27 mouse cellular contexts compared by ENCODE assay signal in the genomic region with DNA sequence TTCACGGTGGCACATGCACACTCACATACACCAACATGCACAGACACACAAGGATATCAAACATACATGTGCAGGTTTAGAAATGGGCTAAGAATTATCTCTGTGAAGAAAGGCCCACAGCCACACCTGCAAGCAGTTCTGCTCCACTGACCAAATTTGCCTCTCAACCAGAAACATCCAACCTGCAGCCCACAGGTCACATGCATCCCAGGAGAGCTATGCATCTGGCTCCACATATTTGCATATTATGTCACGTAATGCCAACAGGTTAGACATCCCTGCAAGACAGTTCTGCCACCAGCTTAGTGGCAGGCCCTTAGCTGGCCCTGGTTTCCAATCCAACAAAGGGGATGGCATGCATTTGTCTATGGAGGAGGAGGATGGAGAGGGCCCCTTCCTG. TPM values are rescaled to one million over a fixed set of nuclear protein-coding genes. Genes with fewer than 3 reads are reported as not detected.
DNase-seq lines count a peak whose midpoint lies in the region; ATAC-seq and TF ChIP-seq lines count a peak whose summit lies in the region.
"Had no signal": no experiment of that assay in that cellular context is flagged by ENCODE, and none has a peak within 500 bp of the region (broad histone marks: within the 10 kb centered on the region; RNA-seq: fewer than 3 reads in every experiment).

No protein-coding gene starts in this region.

- H3K36me3 ChIP-seq in spleen, adult 2 months (ENCODE audit: control insufficient read depth, insufficient read depth, low read length), result no peaks in the 10 kb centered on the region
- no peaks in the 10 kb centered on the region for H3K36me3 ChIP-seq in midbrain, embryonic 15.5 days (replicated peaks)
- H3K36me3 ChIP-seq: embryonic facial prominence, embryonic 13.5 days; forebrain, embryonic 15.5 days; heart, embryonic 12.5 days; heart, embryonic 15.5 days; hindbrain, embryonic 10.5 days; hindbrain, embryonic 13.5 days had no signal

- no peak for TF ChIP-seq POLR2A in spleen, adult 2 months (IDR thresholded peaks at IDR 0.05; ENCODE audit: low read depth, low read length)

- peak; percentile 48 to 57 for DNase-seq in spleen, adult 2 months (ENCODE audit: low read depth in 1 of 2, low spot score in 2 of 2)
- no peak for DNase-seq in spleen, adult 12 weeks (ENCODE audit: low spot score)
- DNase-seq in B cell, adult 2 months, result peak; percentile 63 to 70
- no peak for DNase-seq in ovary, adult 18-20 months (ENCODE audit: low spot score)
- DNase-seq: adrenal gland, adult 2 months; adrenal gland, postnatal 14 days; cerebellum, adult 11 months; cerebellum, adult 2 months; cerebellum, adult 9-11 months; cerebellum, postnatal 25 days; embryo, embryonic 11 days; gastrocnemius, postnatal 25 days; heart, adult 18-20 months; heart, postnatal 10 days; heart, postnatal 36 days had no signal

- H3K27ac ChIP-seq in spleen, adult 2 months (ENCODE audit: insufficient read depth, low read length), result peak overlapping the region; percentile 57
- no peak overlapping the region for H3K27ac ChIP-seq in midbrain, embryonic 15.5 days
- H3K27ac ChIP-seq: embryonic facial prominence, embryonic 10.5 days; embryonic facial prominence, embryonic 13.5 days; forebrain, embryonic 12.5 days; forebrain, embryonic 15.5 days; heart, embryonic 15.5 days; hindbrain, embryonic 10.5 days; hindbrain, embryonic 13.5 days had no signal

- no peak overlapping the region for H3K4me2 ChIP-seq in midbrain, embryonic 15.5 days
- H3K4me2 ChIP-seq: embryonic facial prominence, embryonic 13.5 days; forebrain, embryonic 12.5 days; forebrain, embryonic 15.5 days; heart, embryonic 12.5 days; heart, embryonic 15.5 days; hindbrain, embryonic 13.5 days had no signal

- H3K27me3 ChIP-seq in spleen, adult 2 months (ENCODE audit: control insufficient read depth, insufficient read depth, low read length), result no peaks in the 10 kb centered on the region
- H3K27me3 ChIP-seq in midbrain, embryonic 15.5 days (replicated peaks), result no peaks in the 10 kb centered on the region
- H3K27me3 ChIP-seq: embryonic facial prominence, embryonic 13.5 days; forebrain, embryonic 12.5 days; forebrain, embryonic 15.5 days; heart, embryonic 12.5 days; heart, embryonic 15.5 days; hindbrain, embryonic 13.5 days had no signal

- no peak overlapping the region for H3K9ac ChIP-seq in midbrain, embryonic 15.5 days
- H3K9ac ChIP-seq: embryonic facial prominence, embryonic 13.5 days; forebrain, embryonic 12.5 days; forebrain, embryonic 15.5 days; heart, embryonic 12.5 days; heart, embryonic 15.5 days; hindbrain, embryonic 13.5 days had no signal

- peak; percentile 78 for ATAC-seq in neutrophil, adult 5-6 weeks (ENCODE audit: extremely low read depth, insufficient number of reproducible peaks, low FRiP score, poor library complexity, severe bottlenecking)
- no peak for ATAC-seq in midbrain, embryonic 15.5 days (replicated peaks)
- ATAC-seq: forebrain, embryonic 15.5 days; hindbrain, embryonic 16.5 days had no signal

- H3K4me3 ChIP-seq in spleen, adult 2 months (ENCODE audit: extremely low read depth, insufficient read depth, insufficient read length), result no peak overlapping the region
- H3K4me3 ChIP-seq in midbrain, embryonic 15.5 days, result no peak overlapping the region
- H3K4me3 ChIP-seq: embryonic facial prominence, embryonic 10.5 days; embryonic facial prominence, embryonic 13.5 days; erythroblast, embryonic 14.5 days; forebrain, embryonic 12.5 days; forebrain, embryonic 15.5 days; heart, embryonic 12.5 days; heart, embryonic 15.5 days; hindbrain, embryonic 10.5 days; hindbrain, embryonic 13.5 days had no signal

- TF ChIP-seq CTCF in spleen, adult 2 months (IDR thresholded peaks at IDR 0.05; ENCODE audit: extremely low read depth, insufficient read depth, insufficient read length, insufficient replicate concordance), result no peak

- H3K9me3 ChIP-seq in midbrain, embryonic 15.5 days, result no peaks in the 10 kb centered on the region
- H3K9me3 ChIP-seq: embryonic facial prominence, embryonic 10.5 days; embryonic facial prominence, embryonic 13.5 days; forebrain, embryonic 12.5 days; forebrain, embryonic 15.5 days; heart, embryonic 12.5 days; heart, embryonic 15.5 days; hindbrain, embryonic 10.5 days; hindbrain, embryonic 13.5 days had no signal

- H3K4me1 ChIP-seq in spleen, adult 2 months (ENCODE audit: control insufficient read depth, insufficient read depth, insufficient read length), result peaks cover 29% of the 10 kb centered on the region; the same call in 1 of the 2 replicates
- H3K4me1 ChIP-seq in midbrain, embryonic 15.5 days, result no peaks in the 10 kb centered on the region; the same call in 1 of the 2 replicates

- 50% methylated on average over 2 of the region's 2 CpGs for WGBS in spleen, adult 2 months
- 90% methylated on average over 2 of the region's 2 CpGs for WGBS in midbrain, embryonic 15.5 days

RNA-seq across cellular contexts. Expression of a gene that starts 13.6 kb away (rescaled TPM):
- polyA plus RNA-seq in spleen, adult 2 months (2012; rRNA removed), result 7.4 and 7.8 TPM in 2 replicates
- 9.0 and 12.6 TPM in 2 replicates for total RNA-seq in neutrophil, adult 5-6 weeks (2017)
- 1.1 and 1.3 TPM in 2 replicates for polyA plus RNA-seq in midbrain, embryonic 15.5 days (2015; fragmentation: Nextera tagmentation; extraction: Ambion mirVana)

RNA-seq across cellular contexts. Expression of a gene that starts 29.7 kb away (rescaled TPM):
- polyA plus RNA-seq in spleen, adult 2 months (2012; rRNA removed), result 6.1 and 6.8 TPM in 2 replicates
- 1.7 and 3.8 TPM in 2 replicates for total RNA-seq in neutrophil, adult 5-6 weeks (2017)
- 12.6 and 13.3 TPM in 2 replicates for polyA plus RNA-seq in midbrain, embryonic 15.5 days (2015; fragmentation: Nextera tagmentation; extraction: Ambion mirVana)

Comparison
In these comparisons a context has a peak if more than half of its experiments do, and no peak if none do; other contexts are left out.
1. DNase-seq: peak in spleen, adult 2 months (2 of 2) and B cell, adult 2 months (2 of 2); none in spleen, adult 12 weeks (single experiment) and ovary, adult 18-20 months (single experiment).